Mouse (Mus musculus) neural tube, embryonic 13.5 days (tissue): Measurements from ENCODE around the gene Gm6096. TPM values are rescaled to one million over a fixed set of nuclear protein-coding genes. Genes with fewer than 3 reads are reported as not detected.

Experiments
- ATAC-seq: fragments of 200-750 bp; cut with Nextera tagmentation; 2 replicates; pipeline ENCODE4 v1.8.0; 2017; ENCODE audit warnings: low read depth, mild to moderate bottlenecking, moderate TSS enrichment, moderate library complexity
- H3K27ac ChIP-seq: fragments of 300-500 bp; sonication (generic); replicated peaks from 2 replicates; pipeline ENCODE4 v1.5.1; 2015; ENCODE audit warnings: moderate library complexity, mild to moderate bottlenecking, inconsistent platforms
- H3K27me3 ChIP-seq: fragments of 300-500 bp; sonication (generic); 2 replicates; pipeline ENCODE4 v1.6.1; 2015; ENCODE audit warnings: mild to moderate bottlenecking, inconsistent platforms
- H3K36me3 ChIP-seq: fragments of 300-500 bp; sonication (generic); 2 replicates; pipeline ENCODE4 v1.6.1; 2015; ENCODE audit warnings: mild to moderate bottlenecking, inconsistent platforms
- H3K4me1 ChIP-seq: fragments of 300-500 bp; sonication (generic); replicated peaks from 2 replicates; pipeline ENCODE4 v1.6.1; 2015; ENCODE audit warnings: inconsistent platforms
- H3K4me2 ChIP-seq: fragments of 300-500 bp; sonication (generic); 2 replicates; pipeline ENCODE4 v1.6.1; 2015; ENCODE audit warnings: inconsistent platforms, mild to moderate bottlenecking, moderate library complexity
- H3K4me3 ChIP-seq: fragments of 300-500 bp; sonication (generic); 2 replicates; pipeline ENCODE4 v1.5.1; 2015; ENCODE audit warnings: mild to moderate bottlenecking, inconsistent platforms
- H3K9ac ChIP-seq: fragments of 300-500 bp; sonication (generic); 2 replicates; pipeline ENCODE4 v1.6.1; 2015; ENCODE audit warnings: moderate library complexity, mild to moderate bottlenecking, inconsistent platforms
- H3K9me3 ChIP-seq: fragments of 300-500 bp; sonication (generic); 2 replicates; pipeline ENCODE4 v1.6.1; 2016; ENCODE audit warnings: inconsistent platforms
- WGBS: fragments of 180-500 bp; shearing (Covaris S2); methylation state at CpG from one replicate; pipeline ENCODE4 v1.1.7; 2015; 5-methylcytosine and 5-hydroxymethylcytosine counted together
- polyA plus RNA-seq: library from polyadenylated mRNA; unstranded; fragments of >200 nt; fragmentation: Nextera tagmentation; extraction: Ambion mirVana; gene quantifications from 2 replicates; pipeline ENCODE4 v1.2.1, GENCODE M21; 2015

Gene Gm6096
- polyA plus RNA-seq, 1 experiment from 2014 or later = not detected

DNA sequence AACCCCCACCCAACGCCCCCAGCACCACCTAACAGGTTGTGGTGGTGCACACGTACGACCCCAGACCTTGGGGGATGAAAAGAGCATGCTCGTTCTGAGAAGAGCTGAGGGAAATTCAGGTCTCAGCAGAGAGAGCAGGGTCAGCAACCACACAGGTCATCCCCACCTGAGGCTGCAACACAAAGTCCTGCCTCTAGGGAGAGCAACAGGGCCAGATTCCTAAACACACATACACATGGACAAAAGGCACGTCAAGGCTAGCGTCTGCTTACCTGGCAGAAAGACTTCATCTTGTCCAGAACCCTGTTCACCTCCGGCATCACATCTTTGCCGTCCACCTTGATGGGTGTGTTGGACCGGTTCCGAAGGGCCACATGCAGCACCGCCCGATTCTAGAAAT, 24.0 kb upstream of the Gm6096 start:
- WGBS = 86% methylated on average over 12 of the region's 12 CpGs
- Histone ChIP-seq H3K9me3 (no peaks in the 10 kb centered on the region), H3K27ac (no peak overlapping the region), H3K4me1 (peaks cover 48% of the 10 kb centered on the region), H3K4me2 (no peak overlapping the region), H3K4me3 (no peak overlapping the region), H3K27me3 (no peaks in the 10 kb centered on the region), H3K9ac (0 out of 2 replicates have a peak overlapping the region, but pooled peaks have one; percentile 41), H3K36me3 (peaks cover 57% of the 10 kb centered on the region)
- ATAC-seq = no peak

DNA sequence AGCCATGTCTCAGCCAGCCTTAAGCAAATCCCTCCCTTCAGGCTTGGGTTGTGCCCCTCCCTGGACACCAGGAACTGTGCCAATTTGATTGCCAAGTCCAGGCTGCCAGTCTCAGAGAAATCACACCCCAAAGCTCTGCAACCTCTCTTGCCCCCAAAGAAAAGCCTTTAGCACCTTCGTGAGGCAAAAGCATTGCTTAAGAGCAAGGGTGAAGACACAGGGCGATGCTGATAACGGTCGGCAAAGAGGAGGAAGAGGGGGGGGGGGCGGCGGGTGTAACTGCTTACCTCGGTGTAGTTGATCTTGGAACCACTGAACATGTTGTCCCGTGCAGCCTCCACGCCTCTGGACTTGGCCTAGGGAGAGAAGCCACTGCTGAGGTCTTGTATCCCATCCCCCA, 22.2 kb upstream of the Gm6096 start:
- peak overlapping the region; percentile 80 for H3K9ac ChIP-seq
- 71% methylated on average over 9 of the region's 9 CpGs for WGBS
- no peaks in the 10 kb centered on the region for H3K9me3 ChIP-seq

DNA sequence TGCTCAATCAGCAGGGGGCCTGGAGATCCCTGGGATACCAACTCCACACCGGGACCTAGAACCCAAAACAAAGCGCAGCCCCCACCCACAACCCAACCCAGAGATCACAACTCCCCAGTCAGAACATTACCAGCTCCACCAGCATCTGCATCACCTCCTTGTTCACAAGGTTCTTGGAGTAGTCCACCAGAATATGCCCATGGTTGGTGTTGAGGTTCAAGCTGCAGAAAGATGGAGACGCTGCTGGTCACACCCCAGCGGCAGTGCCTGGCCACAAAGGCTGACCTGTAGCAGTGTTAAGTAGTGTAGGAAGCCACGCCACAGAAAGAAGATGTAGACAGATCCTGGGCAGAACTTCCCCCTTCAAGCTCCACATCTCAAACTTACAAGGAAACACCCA, 21.7 kb upstream of the Gm6096 start:
- 21% methylated on average over 5 of the region's 5 CpGs for WGBS
- Histone ChIP-seq H3K4me3 (peak overlapping the region; percentile 74), H3K27me3 (no peaks in the 10 kb centered on the region), H3K4me2 (peak overlapping the region; percentile 79), H3K9me3 (no peaks in the 10 kb centered on the region), H3K27ac (peak overlapping the region; percentile 86), H3K4me1 (peaks cover 55% of the 10 kb centered on the region), H3K9ac (peak overlapping the region; percentile 80), H3K36me3 (peaks cover 34% of the 10 kb centered on the region)
- ATAC-seq = no peak

More for the DNA sequence above, 22.2 kb upstream of the Gm6096 start:
- peak overlapping the region; percentile 74 for H3K4me3 ChIP-seq
- peaks cover 39% of the 10 kb centered on the region for H3K36me3 ChIP-seq
- peak overlapping the region; percentile 79 for H3K4me2 ChIP-seq
- H3K27me3 ChIP-seq = no peaks in the 10 kb centered on the region
- no peak overlapping the region for H3K27ac ChIP-seq
- H3K4me1 ChIP-seq = peaks cover 54% of the 10 kb centered on the region
- no peak for ATAC-seq

DNA sequence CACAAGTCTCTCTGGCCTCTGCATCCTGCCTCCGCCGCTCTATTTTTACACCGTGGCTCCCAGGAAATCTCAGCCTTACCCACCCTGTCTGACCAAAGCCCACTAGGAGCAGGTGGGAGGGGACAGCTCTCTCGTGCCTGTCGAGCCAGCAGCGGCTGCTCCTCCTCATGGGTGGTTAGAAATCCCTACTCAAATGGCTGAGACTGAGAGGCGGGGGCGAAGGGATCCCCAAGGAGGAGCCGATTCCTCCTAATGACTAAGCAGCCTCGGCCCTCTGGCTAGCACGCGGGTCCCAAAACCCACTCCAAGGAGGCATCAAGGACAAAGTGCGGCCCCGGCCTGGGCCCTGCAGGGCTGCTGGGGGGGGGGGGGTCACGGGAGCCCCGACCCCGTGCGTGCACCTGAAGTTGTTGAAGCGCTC, 21.1 kb upstream of the Gm6096 start:
- ATAC-seq = peak; percentile 3
- Histone ChIP-seq H3K9ac (peak overlapping the region; percentile 80), H3K9me3 (no peaks in the 10 kb centered on the region), H3K4me1 (peaks cover 58% of the 10 kb centered on the region), H3K4me3 (peak overlapping the region; percentile 74), H3K4me2 (peak overlapping the region; percentile 79), H3K36me3 (peaks cover 30% of the 10 kb centered on the region), H3K27ac (peak overlapping the region; percentile 86), H3K27me3 (no peaks in the 10 kb centered on the region)
- WGBS = under 1% methylated on average over 19 of the region's 19 CpGs

DNA sequence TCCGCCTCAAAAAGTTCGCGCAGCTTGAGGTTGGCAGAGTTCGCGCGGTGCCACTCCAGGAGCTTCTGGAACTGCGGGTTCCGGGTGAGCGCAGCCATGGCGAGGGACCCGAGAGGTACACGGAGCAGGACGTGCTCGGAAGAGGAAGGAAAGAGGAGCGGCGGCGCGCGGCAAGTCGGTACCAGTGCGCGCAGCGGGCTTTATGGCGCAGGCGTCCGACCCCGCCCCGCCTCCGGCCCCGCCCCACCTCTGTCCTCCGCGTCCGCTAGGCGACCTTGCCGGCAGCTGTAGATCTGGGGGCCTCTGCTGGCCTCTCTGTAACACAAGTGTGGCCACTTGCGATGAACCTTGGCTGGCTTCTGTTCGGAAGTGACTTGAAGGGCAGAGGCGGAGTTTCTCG, 20.7 kb upstream of the Gm6096 start, which contains the start of gene Gpi1:
Gene Gpi1, minus strand, starts transcription at position 221 of the 400 bp plus-strand sequence.
- Histone ChIP-seq H3K27ac (peak within 1 kb of the TSS; percentile 86), H3K9ac (peak within 1 kb of the TSS; percentile 80), H3K9me3 (no peaks in the 10 kb centered on the region), H3K4me1 (peaks cover 62% of the 10 kb centered on the region), H3K36me3 (peaks cover 26% of the 10 kb centered on the region), H3K4me3 (peak within 1 kb of the TSS; percentile 74), H3K27me3 (no peaks in the 10 kb centered on the region), H3K4me2 (peak within 1 kb of the TSS; percentile 79)
- peak; percentile 12 for ATAC-seq
- WGBS = 0% methylated on average over 39 of the region's 39 CpGs

DNA sequence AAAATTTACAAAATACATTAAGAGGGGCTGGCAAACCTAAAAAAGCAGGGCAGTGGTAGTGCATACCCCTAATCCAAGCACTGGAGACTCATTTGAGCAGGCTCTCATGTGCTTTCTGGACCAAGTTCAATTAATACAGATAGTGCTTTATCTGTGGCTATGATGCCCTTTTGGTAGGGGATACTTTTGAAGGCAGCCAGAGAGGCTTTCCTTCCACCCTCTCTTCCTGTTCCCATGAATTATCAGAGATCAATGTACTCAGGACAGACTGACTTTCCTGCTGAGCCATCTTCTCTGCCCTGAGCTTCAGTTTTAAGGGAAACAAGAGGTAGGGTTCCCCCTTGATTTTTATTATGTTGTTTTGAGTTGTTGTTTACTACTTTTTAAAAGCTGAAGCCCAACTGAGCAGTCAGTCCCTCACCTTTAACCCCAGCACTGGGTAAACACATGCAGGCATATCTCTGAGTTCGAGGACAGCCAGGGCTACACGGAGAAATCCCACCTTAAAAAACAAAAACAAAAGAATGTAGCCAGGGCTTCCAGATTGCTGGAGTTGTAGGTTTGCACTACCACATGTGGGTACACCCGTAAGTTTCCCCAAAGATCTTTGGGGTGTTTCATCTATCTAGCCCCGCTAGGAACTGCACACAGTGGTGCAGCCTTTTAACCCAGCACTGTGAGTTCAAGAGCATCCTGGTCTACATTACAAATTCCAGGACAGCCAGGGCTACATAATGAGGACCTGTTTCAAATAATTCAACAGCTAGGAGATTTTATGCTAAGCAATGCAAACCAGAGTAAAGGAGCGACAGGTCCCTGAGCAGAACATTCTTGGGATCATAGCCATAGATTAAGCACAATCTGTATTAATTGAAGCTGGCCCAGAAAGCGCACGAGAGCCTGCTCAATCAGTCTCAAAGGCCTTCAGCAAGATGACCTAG, 17.8 kb upstream of the Gm6096 start:
- Histone ChIP-seq H3K4me1 (peaks cover 39% of the 10 kb centered on the region), H3K4me3 (peak overlapping the region; percentile 46), H3K27me3 (no peaks in the 10 kb centered on the region), H3K27ac (peak overlapping the region; percentile 91), H3K4me2 (peak overlapping the region; percentile 69), H3K9ac (peak overlapping the region; percentile 69), H3K9me3 (no peaks in the 10 kb centered on the region), H3K36me3 (peaks cover 19% of the 10 kb centered on the region)
- 48% methylated on average over 7 of the region's 7 CpGs for WGBS
- ATAC-seq = no peak

DNA sequence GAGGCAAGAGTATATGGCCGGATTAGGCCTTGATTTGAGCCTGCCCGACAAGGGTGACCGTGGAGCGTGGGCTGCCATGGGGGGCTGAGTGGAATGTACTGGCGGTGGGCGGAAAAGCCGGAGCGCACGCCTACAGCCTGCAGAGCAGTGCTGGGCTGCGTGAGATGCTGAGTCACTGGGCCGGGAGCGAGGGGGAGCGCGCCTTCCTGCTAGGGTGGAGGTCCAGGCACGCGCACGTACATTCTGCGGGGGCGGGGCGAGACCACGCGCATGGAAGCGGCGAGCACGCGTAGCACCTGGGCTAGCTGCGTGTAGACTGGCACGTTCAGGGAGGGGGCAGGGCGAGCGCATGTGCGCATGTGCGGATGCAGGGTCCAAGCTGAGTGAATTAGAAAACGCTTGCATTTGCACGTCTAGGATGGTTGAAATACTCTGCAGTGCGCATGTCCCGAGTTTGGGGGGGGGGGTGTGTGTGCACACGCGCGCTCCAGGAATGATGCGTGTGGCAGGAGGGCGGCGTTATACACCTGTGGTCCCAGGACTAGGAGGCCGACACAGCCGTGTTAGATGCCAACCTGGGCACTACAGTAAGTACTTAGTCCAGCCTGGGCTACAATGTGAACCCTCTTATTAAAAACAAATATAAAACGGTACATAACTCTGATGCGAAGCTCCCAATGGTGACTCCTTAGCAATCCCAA, 16.8 kb upstream of the Gm6096 start:
- WGBS = under 1% methylated on average over 46 of the region's 46 CpGs

DNA sequence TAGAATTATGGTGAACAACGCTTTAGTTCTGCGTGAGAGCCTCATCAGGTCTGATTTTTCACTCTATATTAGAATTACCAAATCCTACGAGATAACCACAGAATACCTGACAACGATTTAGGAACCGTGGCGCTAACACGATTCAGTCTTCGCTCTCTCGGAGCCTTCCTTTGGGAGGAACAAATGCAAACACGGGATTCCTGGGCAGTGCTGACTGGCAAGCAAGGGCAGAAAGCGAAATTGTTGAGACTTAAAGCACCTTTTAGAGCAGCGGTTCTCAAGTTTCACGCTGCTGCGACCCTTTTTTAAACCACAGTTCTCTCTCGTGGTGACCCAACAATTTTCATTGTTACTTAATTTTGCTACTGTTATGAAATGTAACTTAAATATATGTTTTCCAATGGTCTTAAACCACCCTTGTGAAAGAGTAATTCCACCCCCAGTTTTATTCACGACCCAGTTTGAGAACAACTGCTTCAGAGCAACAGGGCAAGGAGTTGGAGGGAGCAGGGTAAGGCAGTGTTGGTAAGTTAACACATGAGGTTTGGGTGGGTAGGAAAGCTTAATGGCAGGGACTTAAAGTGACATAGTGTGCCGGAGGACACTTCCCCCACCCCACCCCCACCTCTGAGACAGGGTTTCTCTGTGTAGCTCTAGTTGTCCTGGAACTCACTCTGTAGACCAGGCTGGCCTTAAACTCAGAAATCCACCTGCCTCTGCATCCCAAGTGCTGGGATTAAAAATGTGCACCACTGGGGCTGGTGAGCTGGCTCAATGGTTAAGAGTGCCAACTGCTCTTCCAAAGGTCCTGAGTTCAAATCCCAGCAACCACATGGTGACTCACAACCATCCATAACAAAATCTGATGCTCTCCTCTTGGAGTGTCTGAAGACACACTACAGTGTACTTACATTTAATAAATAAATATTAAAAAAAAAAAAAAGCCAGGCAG, 16.0 kb upstream of the Gm6096 start:
- Histone ChIP-seq H3K4me3 (peak overlapping the region; percentile 46), H3K27me3 (no peaks in the 10 kb centered on the region), H3K4me1 (peaks cover 22% of the 10 kb centered on the region), H3K9me3 (no peaks in the 10 kb centered on the region), H3K27ac (peak overlapping the region; percentile 91), H3K4me2 (peak overlapping the region; percentile 69), H3K36me3 (peaks cover 37% of the 10 kb centered on the region), H3K9ac (peak overlapping the region; percentile 69)
- peak; percentile 1; the same call in 1 of the 2 replicates for ATAC-seq
- 2% methylated on average over 17 of the region's 17 CpGs for WGBS

More for the DNA sequence above, 16.8 kb upstream of the Gm6096 start:
- Histone ChIP-seq H3K4me3 (peak overlapping the region; percentile 46), H3K36me3 (peaks cover 29% of the 10 kb centered on the region), H3K27ac (peak overlapping the region; percentile 91), H3K9me3 (no peaks in the 10 kb centered on the region), H3K4me1 (peaks cover 29% of the 10 kb centered on the region), H3K4me2 (peak overlapping the region; percentile 69), H3K27me3 (no peaks in the 10 kb centered on the region), H3K9ac (peak overlapping the region; percentile 69)
- ATAC-seq = peak; percentile 95

DNA sequence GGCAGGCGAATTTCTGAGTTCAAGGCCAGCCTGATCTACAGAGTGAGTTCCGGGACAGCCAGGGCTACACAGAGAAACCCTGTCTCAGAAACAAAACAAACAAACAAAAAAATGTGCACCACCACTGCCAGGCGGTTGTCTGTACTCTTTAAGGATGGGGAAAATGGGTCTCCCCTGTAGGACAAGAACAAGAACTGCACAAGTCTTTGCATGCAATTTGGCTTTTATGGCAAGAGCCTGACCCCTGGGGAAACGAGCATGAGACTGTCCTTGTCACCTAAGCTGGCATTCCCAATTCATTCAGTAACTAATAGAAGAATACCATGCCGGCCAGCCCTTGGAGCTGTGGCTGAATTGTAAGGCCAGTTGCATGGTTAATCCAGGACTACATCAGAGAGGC, 15.2 kb upstream of the Gm6096 start:
- peaks cover 17% of the 10 kb centered on the region for H3K4me1 ChIP-seq
- peaks cover 43% of the 10 kb centered on the region for H3K36me3 ChIP-seq
- ATAC-seq = no peak
- H3K4me2 ChIP-seq = no peak overlapping the region
- WGBS = 81% methylated on average over 5 of the region's 5 CpGs
- no peak overlapping the region for H3K9ac ChIP-seq
- no peak overlapping the region for H3K27ac ChIP-seq
- H3K27me3 ChIP-seq = no peaks in the 10 kb centered on the region
- no peak overlapping the region for H3K4me3 ChIP-seq
- H3K9me3 ChIP-seq = no peaks in the 10 kb centered on the region

DNA sequence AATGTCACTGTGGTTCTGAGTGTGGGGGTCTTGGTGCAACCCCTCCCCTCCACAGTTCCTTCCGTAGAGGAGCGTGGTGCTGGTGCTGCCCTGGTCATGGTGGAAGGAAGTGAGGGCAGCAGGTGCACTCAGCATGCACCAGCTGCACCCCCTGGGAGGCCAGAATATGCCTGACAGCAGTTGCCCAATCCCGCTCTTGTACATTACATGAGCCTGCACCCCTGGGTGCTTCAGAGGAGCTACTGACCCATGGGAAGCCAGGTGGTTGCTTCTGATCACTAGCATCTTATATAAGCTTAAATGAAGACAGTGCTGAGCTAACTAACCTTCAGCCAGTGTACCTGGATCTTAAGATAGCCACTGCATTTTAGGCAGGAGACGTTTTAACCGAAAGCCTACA, 12.8 kb upstream of the Gm6096 start:
- Histone ChIP-seq H3K27ac (no peak overlapping the region), H3K4me2 (no peak overlapping the region), H3K4me3 (no peak overlapping the region), H3K4me1 (peaks cover 14% of the 10 kb centered on the region), H3K36me3 (peaks cover 64% of the 10 kb centered on the region), H3K9me3 (no peaks in the 10 kb centered on the region), H3K9ac (no peak overlapping the region), H3K27me3 (no peaks in the 10 kb centered on the region)
- 82% methylated on average over 5 of the region's 5 CpGs for WGBS
- no peak for ATAC-seq

DNA sequence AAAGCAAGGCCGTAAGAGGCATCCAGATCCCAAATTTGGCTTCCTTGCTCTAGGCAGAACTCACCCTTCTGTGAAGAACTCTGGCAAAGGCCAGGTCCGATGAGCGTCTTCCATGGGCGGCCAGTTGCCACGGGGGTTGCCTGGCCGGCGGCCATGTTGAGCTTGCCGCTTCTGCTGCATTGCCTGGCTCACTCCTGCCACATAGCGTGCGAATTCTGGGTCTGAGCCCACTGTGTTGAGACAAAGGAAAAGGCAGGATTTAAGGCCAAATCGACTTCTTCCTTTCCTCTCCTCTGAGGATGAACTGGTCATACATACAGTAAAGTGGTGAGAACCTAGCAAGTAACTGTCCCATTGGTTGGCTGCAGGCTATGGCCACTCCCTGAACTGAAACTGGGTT, 8.7 kb upstream of the Gm6096 start:
- H3K4me2 ChIP-seq = no peak overlapping the region
- no peak for ATAC-seq
- 90% methylated on average over 11 of the region's 11 CpGs for WGBS

More for the DNA sequence above, 8.7 kb upstream of the Gm6096 start:
- Histone ChIP-seq H3K27ac (no peak overlapping the region), H3K27me3 (no peaks in the 10 kb centered on the region), H3K36me3 (peaks cover 86% of the 10 kb centered on the region), H3K4me1 (no peaks in the 10 kb centered on the region), H3K9ac (no peak overlapping the region), H3K4me3 (no peak overlapping the region), H3K9me3 (no peaks in the 10 kb centered on the region)
